Mouse (Mus musculus) heart, adult 2 months (tissue): Measurements from ENCODE around the gene Asah2.

Experiments used
- CTCF ChIP-seq: fragments of 200-600 bp; IDR thresholded peaks from 2 replicates; pipeline ENCODE4 v1.8.1; 2022; ENCODE audit warnings: antibody characterized with exemption, mild to moderate bottlenecking, moderate library complexity
- EP300 ChIP-seq: fragments of 200-500 bp; IDR thresholded peaks from 2 replicates; pipeline ENCODE4 v1.6.1; 2011; ENCODE audit warnings: low read depth, low read length, control low read depth; ENCODE audit not compliant: insufficient read depth

DNA sequence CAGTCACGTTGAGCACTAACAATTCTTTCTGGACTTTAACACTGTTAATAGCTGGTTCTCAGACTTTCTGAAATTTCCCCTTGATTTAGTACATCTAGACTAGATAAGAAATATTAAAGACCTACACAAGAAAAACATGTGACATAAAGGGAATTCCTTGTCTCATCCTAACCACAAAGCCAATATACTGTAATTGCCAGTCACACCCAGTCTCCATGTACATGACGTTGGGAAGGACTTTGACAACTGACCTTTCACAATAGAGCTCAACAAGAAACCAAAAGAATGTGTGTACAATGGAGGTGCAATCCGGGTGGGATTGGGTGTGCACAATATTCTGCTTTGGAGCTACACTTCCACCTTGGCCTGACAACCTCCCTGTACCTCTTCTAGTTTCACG, 15.7 kb downstream of the Asah2 start:
- TF ChIP-seq CTCF (no peak), EP300 (no peak)
